Mouse (Mus musculus): ENCODE measurements at regions not wholly inside any gene's neighbourhood (a gene's known extent, or its start where the extent isn't known, plus 50 kb on each side); places are given as distances from the start of the nearest gene placed in this dataset.

DNA sequence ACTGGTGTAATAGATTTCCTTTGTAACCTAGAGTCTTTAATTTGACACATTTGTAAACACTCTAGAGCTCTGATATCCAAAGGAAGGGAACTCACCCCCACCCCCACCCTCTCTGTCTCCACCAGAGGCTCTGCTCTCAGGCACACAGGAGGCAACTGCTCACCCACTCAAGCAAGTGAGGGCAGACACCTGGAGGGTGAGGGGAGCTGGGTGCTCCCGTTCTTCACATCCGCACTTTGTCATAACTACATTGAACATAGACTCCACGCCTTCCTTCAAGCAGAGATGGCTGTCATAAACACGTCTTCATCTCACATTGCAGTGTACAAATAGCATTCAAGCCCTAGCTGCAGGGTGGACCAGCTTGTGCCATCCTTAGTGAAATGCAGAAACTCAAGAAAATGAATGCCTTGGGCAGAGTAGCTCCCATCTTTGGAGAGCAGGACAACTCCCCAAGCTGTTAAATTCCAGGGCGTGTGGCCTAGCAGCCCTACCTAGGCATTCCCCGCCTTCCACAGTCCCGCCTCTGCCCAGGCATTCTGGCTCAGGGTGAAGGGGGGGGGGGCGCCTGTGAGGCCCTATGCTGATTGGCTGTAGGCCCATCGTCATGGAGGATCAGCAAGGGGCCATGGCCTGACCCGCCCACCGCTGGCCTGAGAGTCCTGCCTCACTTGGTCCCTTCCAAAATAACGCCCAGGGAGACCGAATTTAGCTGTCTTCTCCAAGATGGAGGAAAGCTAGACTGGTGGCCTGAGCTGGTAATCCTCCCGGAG, 72.9 kb downstream of the Psmg1 start:
- WGBS, result 65% methylated on average over 13 of the region's 14 CpGs
- Histone ChIP-seq H3K4me1 (ENCODE audit: control insufficient read depth, insufficient read depth, low read length) (no peaks in the 10 kb centered on the region), H3K27me3 (ENCODE audit: control insufficient read depth, insufficient read depth, low read length) (no peaks in the 10 kb centered on the region), H3K9me3 (ENCODE audit: control insufficient read depth, low read length) (no peaks in the 10 kb centered on the region), H3K4me2 (ENCODE audit: low read depth) (no peak overlapping the region), H3K4me3 (ENCODE audit: low read depth, low read length) (no peak overlapping the region), H3K36me3 (ENCODE audit: control insufficient read depth, insufficient read depth, low read length) (no peaks in the 10 kb centered on the region), H3K9ac (ENCODE audit: low read length) (no peak overlapping the region), H3K27ac (ENCODE audit: low read depth, low read length) (no peak overlapping the region)
- ATAC-seq (ENCODE audit: insufficient read depth, low FRiP score, low TSS enrichment) (no peak), DNase-seq (ENCODE audit: low spot score) (no peak)

- Histone ChIP-seq H3K9ac (ENCODE audit: low read length) (no peak overlapping the region), H3K27ac (ENCODE audit: low read depth, low read length) (no peak overlapping the region), H3K4me3 (ENCODE audit: low read depth, low read length) (no peak overlapping the region), H3K27me3 (ENCODE audit: control insufficient read depth, insufficient read depth, low read length) (no peaks in the 10 kb centered on the region), H3K4me1 (ENCODE audit: control insufficient read depth, insufficient read depth, low read length) (no peaks in the 10 kb centered on the region), H3K9me3 (ENCODE audit: control insufficient read depth, low read length) (no peaks in the 10 kb centered on the region), H3K36me3 (ENCODE audit: control insufficient read depth, insufficient read depth, low read length) (no peaks in the 10 kb centered on the region), H3K4me2 (ENCODE audit: low read depth) (no peak overlapping the region)
- DNase-seq (ENCODE audit: low spot score), result no peak
- 81% methylated on average over 5 of the region's 5 CpGs for WGBS
- no peak for ATAC-seq (ENCODE audit: insufficient read depth, low FRiP score, low TSS enrichment)
Measured at GRCm38 (mm10) chr16:95913879-95914278, 76.9 kb downstream of the Psmg1 start.

DNA sequence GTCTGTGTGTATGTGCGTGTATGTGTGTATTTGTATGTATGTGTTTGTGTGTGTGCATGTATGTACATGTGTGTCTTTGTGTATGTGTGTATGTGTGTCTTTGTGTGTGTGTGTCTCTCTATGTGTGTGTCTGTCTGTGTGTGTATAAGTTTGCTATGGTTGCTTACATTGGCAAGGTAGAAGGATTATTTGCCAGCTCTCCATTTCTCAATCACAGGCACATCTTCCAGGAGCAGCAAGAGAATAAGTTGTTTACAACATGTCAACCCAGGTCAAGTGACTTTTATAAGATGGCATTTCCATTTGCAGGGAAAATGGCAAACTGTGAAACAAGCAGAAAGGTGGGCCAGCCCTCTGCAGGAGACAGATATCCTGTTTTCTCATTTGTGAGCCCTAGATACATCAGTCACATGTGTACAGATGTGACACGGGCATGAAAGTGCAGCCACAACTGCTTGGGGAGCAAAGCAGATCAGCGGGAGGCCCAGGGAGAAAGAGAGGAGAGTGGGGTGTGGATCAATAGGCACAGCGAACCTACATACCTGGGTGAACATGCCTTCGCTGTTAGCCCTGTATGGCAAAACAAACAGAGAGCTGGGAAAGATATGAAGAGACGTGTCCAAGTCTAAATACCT, 86.1 kb downstream of the Psmg1 start:
- Histone ChIP-seq H3K4me1 (ENCODE audit: control insufficient read depth, insufficient read depth, low read length) (no peaks in the 10 kb centered on the region), H3K9me3 (ENCODE audit: control insufficient read depth, low read length) (no peaks in the 10 kb centered on the region), H3K9ac (ENCODE audit: low read length) (no peak overlapping the region), H3K4me3 (ENCODE audit: low read depth, low read length) (no peak overlapping the region), H3K4me2 (ENCODE audit: low read depth) (no peak overlapping the region), H3K27ac (ENCODE audit: low read depth, low read length) (no peak overlapping the region), H3K27me3 (ENCODE audit: control insufficient read depth, insufficient read depth, low read length) (no peaks in the 10 kb centered on the region), H3K36me3 (ENCODE audit: control insufficient read depth, insufficient read depth, low read length) (no peaks in the 10 kb centered on the region)
- 82% methylated on average over 6 of the region's 6 CpGs for WGBS
- DNase-seq (ENCODE audit: low spot score), result no peak
- no peak for ATAC-seq (ENCODE audit: insufficient read depth, low FRiP score, low TSS enrichment)

DNA sequence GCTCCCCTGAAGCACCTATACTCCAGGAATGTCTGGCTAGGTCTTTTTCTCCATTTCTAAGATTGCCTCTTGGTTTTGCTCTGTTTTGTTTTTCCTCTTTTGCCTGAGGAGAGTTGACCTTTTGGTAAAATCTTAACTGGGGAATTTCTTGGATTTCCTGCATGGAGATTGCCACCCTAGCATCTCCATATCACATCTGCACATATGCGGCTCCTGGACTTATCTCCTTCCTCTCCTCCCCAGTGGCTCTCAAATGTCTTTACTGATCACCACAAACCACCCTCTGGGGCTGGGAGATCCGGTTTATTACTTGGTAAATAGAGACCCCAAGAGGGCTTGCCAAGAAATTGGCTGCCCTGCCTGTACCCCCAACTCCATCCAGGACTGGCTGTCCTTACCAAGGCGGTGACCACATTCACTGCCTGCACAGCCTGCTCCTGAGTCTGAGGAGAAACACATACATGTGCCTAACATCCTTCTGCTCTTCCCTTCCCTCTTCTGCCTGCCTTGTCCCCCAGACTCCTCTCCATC, 87.3 kb downstream of the Psmg1 start:
- Histone ChIP-seq H3K36me3 (ENCODE audit: control insufficient read depth, insufficient read depth, low read length) (no peaks in the 10 kb centered on the region), H3K9ac (ENCODE audit: low read length) (no peak overlapping the region), H3K4me2 (ENCODE audit: low read depth) (no peak overlapping the region), H3K27me3 (ENCODE audit: control insufficient read depth, insufficient read depth, low read length) (no peaks in the 10 kb centered on the region), H3K9me3 (ENCODE audit: control insufficient read depth, low read length) (no peaks in the 10 kb centered on the region), H3K4me1 (ENCODE audit: control insufficient read depth, insufficient read depth, low read length) (no peaks in the 10 kb centered on the region), H3K4me3 (ENCODE audit: low read depth, low read length) (no peak overlapping the region), H3K27ac (ENCODE audit: low read depth, low read length) (no peak overlapping the region)
- ATAC-seq (ENCODE audit: insufficient read depth, low FRiP score, low TSS enrichment), result no peak
- WGBS, result 67% methylated on average over 3 of the region's 3 CpGs
- no peak for DNase-seq (ENCODE audit: low spot score)

- Histone ChIP-seq H3K27ac (ENCODE audit: low read depth, low read length) (no peak overlapping the region), H3K4me2 (ENCODE audit: low read depth) (no peak overlapping the region), H3K4me3 (ENCODE audit: low read depth, low read length) (no peak overlapping the region), H3K27me3 (ENCODE audit: control insufficient read depth, insufficient read depth, low read length) (no peaks in the 10 kb centered on the region), H3K9me3 (ENCODE audit: control insufficient read depth, low read length) (no peaks in the 10 kb centered on the region), H3K4me1 (ENCODE audit: control insufficient read depth, insufficient read depth, low read length) (no peaks in the 10 kb centered on the region), H3K36me3 (ENCODE audit: control insufficient read depth, insufficient read depth, low read length) (no peaks in the 10 kb centered on the region), H3K9ac (ENCODE audit: low read length) (no peak overlapping the region)
- DNase-seq (ENCODE audit: low spot score) (no peak), ATAC-seq (ENCODE audit: insufficient read depth, low FRiP score, low TSS enrichment) (no peak)
- WGBS, result 83% methylated on average over 1 of the region's 1 CpGs
Measured at GRCm38 (mm10) chr16:95902177-95902576, 88.6 kb downstream of the Psmg1 start.

GRCm38 (mm10) chr16:95901388-95901787, 89.4 kb downstream of the Psmg1 start:
- H3K4me2 ChIP-seq (ENCODE audit: low read depth), result no peak overlapping the region
- no peak overlapping the region for H3K27ac ChIP-seq (ENCODE audit: low read depth, low read length)
- H3K4me3 ChIP-seq (ENCODE audit: low read depth, low read length), result no peak overlapping the region
- H3K9me3 ChIP-seq (ENCODE audit: control insufficient read depth, low read length), result no peaks in the 10 kb centered on the region
- H3K27me3 ChIP-seq (ENCODE audit: control insufficient read depth, insufficient read depth, low read length), result no peaks in the 10 kb centered on the region
- no peak for DNase-seq (ENCODE audit: low spot score)
- ATAC-seq (ENCODE audit: insufficient read depth, low FRiP score, low TSS enrichment), result no peak
- WGBS, result 85% methylated on average over 9 of the region's 9 CpGs
- H3K36me3 ChIP-seq (ENCODE audit: control insufficient read depth, insufficient read depth, low read length), result no peaks in the 10 kb centered on the region
- no peaks in the 10 kb centered on the region for H3K4me1 ChIP-seq (ENCODE audit: control insufficient read depth, insufficient read depth, low read length)
- no peak overlapping the region for H3K9ac ChIP-seq (ENCODE audit: low read length)

GRCm38 (mm10) chr16:95900181-95900580, 90.6 kb downstream of the Psmg1 start:
- DNase-seq (ENCODE audit: low spot score) (no peak), ATAC-seq (ENCODE audit: insufficient read depth, low FRiP score, low TSS enrichment) (no peak)
- 76% methylated on average over 9 of the region's 9 CpGs for WGBS
- H3K36me3 ChIP-seq (ENCODE audit: control insufficient read depth, insufficient read depth, low read length), result no peaks in the 10 kb centered on the region
- no peak overlapping the region for H3K4me3 ChIP-seq (ENCODE audit: low read depth, low read length)
- H3K9ac ChIP-seq (ENCODE audit: low read length), result no peak overlapping the region
- no peaks in the 10 kb centered on the region for H3K9me3 ChIP-seq (ENCODE audit: control insufficient read depth, low read length)
- H3K4me1 ChIP-seq (ENCODE audit: control insufficient read depth, insufficient read depth, low read length), result no peaks in the 10 kb centered on the region
- no peaks in the 10 kb centered on the region for H3K27me3 ChIP-seq (ENCODE audit: control insufficient read depth, insufficient read depth, low read length)
- no peak overlapping the region for H3K27ac ChIP-seq (ENCODE audit: low read depth, low read length)
- no peak overlapping the region for H3K4me2 ChIP-seq (ENCODE audit: low read depth)

- H3K27ac ChIP-seq (ENCODE audit: low read depth, low read length), result no peak overlapping the region
- no peaks in the 10 kb centered on the region for H3K4me1 ChIP-seq (ENCODE audit: control insufficient read depth, insufficient read depth, low read length)
- 77% methylated on average over 3 of the region's 3 CpGs for WGBS
- DNase-seq (ENCODE audit: low spot score) (no peak), ATAC-seq (ENCODE audit: insufficient read depth, low FRiP score, low TSS enrichment) (no peak)
- H3K36me3 ChIP-seq (ENCODE audit: control insufficient read depth, insufficient read depth, low read length), result no peaks in the 10 kb centered on the region
- H3K9me3 ChIP-seq (ENCODE audit: control insufficient read depth, low read length), result no peaks in the 10 kb centered on the region
- no peak overlapping the region for H3K9ac ChIP-seq (ENCODE audit: low read length)
- no peak overlapping the region for H3K4me3 ChIP-seq (ENCODE audit: low read depth, low read length)
- H3K27me3 ChIP-seq (ENCODE audit: control insufficient read depth, insufficient read depth, low read length), result no peaks in the 10 kb centered on the region
- H3K4me2 ChIP-seq (ENCODE audit: low read depth), result no peak overlapping the region
Measured at GRCm38 (mm10) chr16:95899672-95900071, 91.1 kb downstream of the Psmg1 start.

DNA sequence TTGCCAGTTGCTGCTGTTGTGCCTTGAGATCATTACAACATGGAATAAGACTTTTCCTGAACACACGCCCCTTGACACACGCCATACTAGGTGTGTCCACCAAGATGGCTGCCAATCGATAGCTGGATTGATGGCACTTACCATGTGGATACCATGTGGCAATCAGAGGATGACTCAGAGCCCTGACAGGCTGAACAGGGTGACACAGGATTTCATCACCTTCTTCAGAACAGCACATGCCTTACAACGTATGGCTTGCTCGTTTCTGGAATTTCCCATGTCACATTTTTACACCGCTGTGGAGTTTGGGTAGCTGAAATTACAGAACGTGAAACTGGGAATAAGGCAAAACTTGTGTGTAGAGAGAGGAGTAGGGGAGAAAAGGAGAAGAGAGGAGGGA, 92.9 kb downstream of the Psmg1 start:
- no peaks in the 10 kb centered on the region for H3K4me1 ChIP-seq (ENCODE audit: control insufficient read depth, insufficient read depth, low read length)
- DNase-seq (ENCODE audit: low spot score), result no peak
- no peaks in the 10 kb centered on the region for H3K9me3 ChIP-seq (ENCODE audit: control insufficient read depth, low read length)
- H3K9ac ChIP-seq (ENCODE audit: low read length), result no peak overlapping the region
- WGBS, result 84% methylated on average over 7 of the region's 7 CpGs
- H3K36me3 ChIP-seq (ENCODE audit: control insufficient read depth, insufficient read depth, low read length), result no peaks in the 10 kb centered on the region
- H3K4me3 ChIP-seq (ENCODE audit: low read depth, low read length), result no peak overlapping the region
- no peak for ATAC-seq (ENCODE audit: insufficient read depth, low FRiP score, low TSS enrichment)
- H3K4me2 ChIP-seq (ENCODE audit: low read depth), result no peak overlapping the region
- H3K27me3 ChIP-seq (ENCODE audit: control insufficient read depth, insufficient read depth, low read length), result no peaks in the 10 kb centered on the region
- no peak overlapping the region for H3K27ac ChIP-seq (ENCODE audit: low read depth, low read length)
